Mouse (Mus musculus): ENCODE data around the gene Pi4k2b.

DNA sequence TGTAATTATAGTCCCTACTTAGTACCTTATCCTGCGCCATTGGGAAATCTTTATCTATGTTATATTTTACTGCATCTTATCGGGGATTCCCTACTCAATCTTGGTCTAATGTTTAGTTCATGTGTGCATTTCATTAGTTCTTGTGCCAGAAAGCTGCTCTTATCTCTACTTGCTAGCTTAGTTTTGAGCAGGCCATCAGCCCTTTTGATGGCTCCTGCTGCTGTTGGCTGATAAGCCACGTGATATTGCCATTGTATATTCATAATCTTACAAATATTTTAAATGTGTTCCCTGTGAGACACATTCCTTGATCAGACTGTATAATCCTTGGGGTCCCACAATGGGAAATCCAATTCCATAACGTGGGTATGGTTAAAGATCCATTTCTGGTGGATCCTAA, 36.8 kb upstream of the Pi4k2b start:
- no peak for TF ChIP-seq CTCF (IDR thresholded peaks at IDR 0.05; ENCODE audit: insufficient read depth, low read depth, low read length)
- no peak for TF ChIP-seq POLR2A (IDR thresholded peaks at IDR 0.05; ENCODE audit: insufficient read depth, low read depth, low read length)

Data from olfactory bulb, adult 2 months (tissue).